Mouse (Mus musculus): ENCODE data around the gene Pde9a. TPM values are rescaled to one million over a fixed set of nuclear protein-coding genes. Genes with fewer than 3 reads are reported as not detected.

Gene Pde9a
- polyA plus RNA-seq, 1 experiment from 2014 or later: 5.6 TPM

- no peak overlapping the region for H3K4me2 ChIP-seq
- no peaks in the 10 kb centered on the region for H3K27me3 ChIP-seq (replicated peaks)
- no peaks in the 10 kb centered on the region for H3K9me3 ChIP-seq (replicated peaks)
- no peak overlapping the region for H3K27ac ChIP-seq (ENCODE audit: poor library complexity, severe bottlenecking)
- H3K36me3 ChIP-seq: peaks cover 95% of the 10 kb centered on the region
- ATAC-seq (ENCODE audit: insufficient number of reproducible peaks, low FRiP score): no peak
- H3K9ac ChIP-seq: no peak overlapping the region
- peaks cover 7% of the 10 kb centered on the region for H3K4me1 ChIP-seq (replicated peaks)
- no peak overlapping the region for H3K4me3 ChIP-seq
- 93% methylated on average over 12 of the region's 12 CpGs for WGBS
Observed at GRCm38 (mm10) chr17:31499725-31500124, 113.7 kb downstream of the Pde9a start.

- H3K4me1 ChIP-seq (replicated peaks): peaks cover 13% of the 10 kb centered on the region
- H3K4me3 ChIP-seq: no peak overlapping the region
- H3K9ac ChIP-seq: no peak overlapping the region
- H3K27ac ChIP-seq (ENCODE audit: poor library complexity, severe bottlenecking): no peak overlapping the region
- H3K36me3 ChIP-seq: peaks cover 95% of the 10 kb centered on the region
- H3K27me3 ChIP-seq (replicated peaks): no peaks in the 10 kb centered on the region
- H3K9me3 ChIP-seq (replicated peaks): no peaks in the 10 kb centered on the region
- ATAC-seq (ENCODE audit: insufficient number of reproducible peaks, low FRiP score): no peak
- H3K4me2 ChIP-seq: no peak overlapping the region
- 94% methylated on average over 8 of the region's 8 CpGs for WGBS
Observed at GRCm38 (mm10) chr17:31500416-31500815, 114.4 kb downstream of the Pde9a start.

DNA sequence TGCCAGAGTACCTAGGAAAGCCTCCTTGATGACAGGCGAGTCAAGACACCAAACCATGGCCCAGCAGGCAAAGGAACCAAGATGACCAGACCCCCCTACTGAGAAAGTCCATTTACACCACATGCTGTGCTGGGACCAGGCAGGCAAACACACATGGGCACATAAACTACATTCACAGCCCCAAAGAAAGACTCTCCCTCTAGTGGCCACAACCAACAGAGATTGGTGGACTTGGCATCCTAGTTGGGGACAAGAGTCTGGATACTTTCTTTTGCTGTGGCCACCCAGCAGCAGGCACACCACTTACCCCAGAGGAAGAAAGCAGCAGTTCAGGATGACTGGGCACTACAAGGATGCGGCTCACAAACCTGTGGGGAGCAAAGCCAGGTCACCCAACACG, 114.9 kb downstream of the Pde9a start:
- H3K4me2 ChIP-seq: no peak overlapping the region

DNA sequence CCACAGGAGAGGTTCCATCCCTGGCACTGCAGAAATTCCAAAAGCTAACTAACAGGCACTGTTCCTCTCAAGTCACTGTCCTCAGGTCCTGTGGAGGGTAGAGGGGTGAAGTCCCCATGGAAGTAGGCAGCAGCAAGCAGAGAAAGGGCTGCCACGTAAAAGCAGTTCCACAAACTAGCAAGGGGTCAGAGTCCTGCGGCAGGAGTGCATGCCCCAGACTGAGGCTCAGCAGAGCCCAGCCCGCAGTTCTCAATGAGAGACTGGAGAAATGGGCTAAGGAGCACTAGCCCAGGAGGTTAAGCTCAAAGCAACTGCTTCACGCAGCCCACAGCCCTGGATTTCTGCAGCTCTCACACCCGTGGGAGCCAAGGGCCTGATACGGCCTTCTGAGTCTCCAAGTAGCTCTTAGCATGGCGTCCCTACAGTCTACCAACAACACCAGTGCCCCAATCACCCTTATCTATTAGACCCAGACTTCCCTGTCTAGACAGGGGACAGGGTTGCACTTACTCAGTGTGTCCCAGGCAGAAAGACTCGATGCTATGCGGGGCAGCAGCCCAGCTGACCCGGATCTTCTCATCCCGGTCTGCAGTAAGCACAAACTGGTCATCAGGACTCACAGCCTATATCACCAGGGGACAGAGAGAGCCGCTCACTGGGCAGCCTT, 116.4 kb downstream of the Pde9a start:
- ATAC-seq (ENCODE audit: insufficient number of reproducible peaks, low FRiP score): no peak
- Histone ChIP-seq H3K36me3 (peaks cover 93% of the 10 kb centered on the region), H3K27me3 (replicated peaks) (no peaks in the 10 kb centered on the region), H3K9ac (peak overlapping the region; percentile 5; the same call in 1 of the 2 replicates), H3K4me1 (replicated peaks) (peaks cover 13% of the 10 kb centered on the region), H3K4me2 (no peak overlapping the region), H3K4me3 (no peak overlapping the region), H3K9me3 (replicated peaks) (no peaks in the 10 kb centered on the region), H3K27ac (ENCODE audit: poor library complexity, severe bottlenecking) (no peak overlapping the region)
- WGBS: 72% methylated on average over 12 of the region's 12 CpGs

More for the DNA sequence above, 114.9 kb downstream of the Pde9a start:
- Histone ChIP-seq H3K36me3 (peaks cover 95% of the 10 kb centered on the region), H3K4me1 (replicated peaks) (peaks cover 13% of the 10 kb centered on the region), H3K27me3 (replicated peaks) (no peaks in the 10 kb centered on the region), H3K9me3 (replicated peaks) (no peaks in the 10 kb centered on the region), H3K4me3 (no peak overlapping the region), H3K27ac (ENCODE audit: poor library complexity, severe bottlenecking) (no peak overlapping the region), H3K9ac (no peak overlapping the region)
- no peak for ATAC-seq (ENCODE audit: insufficient number of reproducible peaks, low FRiP score)
- 83% methylated on average over 3 of the region's 3 CpGs for WGBS

- Histone ChIP-seq H3K4me2 (no peak overlapping the region), H3K36me3 (peaks cover 93% of the 10 kb centered on the region), H3K4me3 (no peak overlapping the region), H3K27ac (ENCODE audit: poor library complexity, severe bottlenecking) (no peak overlapping the region), H3K9me3 (replicated peaks) (no peaks in the 10 kb centered on the region), H3K27me3 (replicated peaks) (no peaks in the 10 kb centered on the region), H3K4me1 (replicated peaks) (peaks cover 13% of the 10 kb centered on the region), H3K9ac (no peak overlapping the region)
- no peak for ATAC-seq (ENCODE audit: insufficient number of reproducible peaks, low FRiP score)
- 90% methylated on average over 12 of the region's 12 CpGs for WGBS
Observed at GRCm38 (mm10) chr17:31503337-31503736, 117.3 kb downstream of the Pde9a start.

GRCm38 (mm10) chr17:31503936-31504335, 117.9 kb downstream of the Pde9a start:
- no peak overlapping the region for H3K27ac ChIP-seq (ENCODE audit: poor library complexity, severe bottlenecking)
- ATAC-seq (ENCODE audit: insufficient number of reproducible peaks, low FRiP score): no peak
- 88% methylated on average over 2 of the region's 2 CpGs for WGBS
- no peak overlapping the region for H3K9ac ChIP-seq
- no peak overlapping the region for H3K4me3 ChIP-seq
- no peaks in the 10 kb centered on the region for H3K9me3 ChIP-seq (replicated peaks)
- no peak overlapping the region for H3K4me2 ChIP-seq
- no peaks in the 10 kb centered on the region for H3K27me3 ChIP-seq (replicated peaks)
- peaks cover 13% of the 10 kb centered on the region for H3K4me1 ChIP-seq (replicated peaks)
- H3K36me3 ChIP-seq: peaks cover 91% of the 10 kb centered on the region

- no peak for ATAC-seq (ENCODE audit: insufficient number of reproducible peaks, low FRiP score)
- Histone ChIP-seq H3K27me3 (replicated peaks) (no peaks in the 10 kb centered on the region), H3K36me3 (peaks cover 91% of the 10 kb centered on the region), H3K9ac (no peak overlapping the region), H3K4me2 (no peak overlapping the region), H3K4me3 (no peak overlapping the region), H3K27ac (ENCODE audit: poor library complexity, severe bottlenecking) (no peak overlapping the region), H3K4me1 (replicated peaks) (peaks cover 13% of the 10 kb centered on the region), H3K9me3 (replicated peaks) (no peaks in the 10 kb centered on the region)
- WGBS: 86% methylated on average over 5 of the region's 5 CpGs
Observed at GRCm38 (mm10) chr17:31505013-31505412, 119.0 kb downstream of the Pde9a start.

DNA sequence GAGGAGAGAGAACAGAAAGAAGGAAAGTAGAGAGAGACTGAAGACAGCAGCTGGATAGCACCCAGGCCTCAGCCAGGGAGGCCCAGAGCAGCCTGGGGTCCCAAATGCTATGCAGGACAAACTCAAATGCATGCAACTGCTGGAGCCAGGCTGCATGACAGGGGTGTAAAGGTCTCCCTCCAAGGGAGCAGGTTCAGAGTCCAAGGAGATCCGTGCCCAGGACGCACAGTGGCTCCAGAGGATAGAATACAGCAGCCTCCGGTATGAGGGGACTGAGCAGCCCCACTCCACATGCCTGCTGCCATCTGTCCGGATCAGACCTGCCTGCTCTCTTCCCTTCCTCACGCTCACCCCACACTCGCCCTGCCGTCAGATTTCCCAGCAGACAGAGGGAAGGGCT, 120.3 kb downstream of the Pde9a start:
- ATAC-seq (ENCODE audit: insufficient number of reproducible peaks, low FRiP score): no peak
- Histone ChIP-seq H3K4me3 (no peak overlapping the region), H3K27ac (ENCODE audit: poor library complexity, severe bottlenecking) (no peak overlapping the region), H3K9me3 (replicated peaks) (no peaks in the 10 kb centered on the region), H3K27me3 (replicated peaks) (no peaks in the 10 kb centered on the region), H3K4me1 (replicated peaks) (peaks cover 15% of the 10 kb centered on the region), H3K9ac (no peak overlapping the region), H3K4me2 (no peak overlapping the region), H3K36me3 (peaks cover 79% of the 10 kb centered on the region)
- WGBS: 85% methylated on average over 7 of the region's 7 CpGs

DNA sequence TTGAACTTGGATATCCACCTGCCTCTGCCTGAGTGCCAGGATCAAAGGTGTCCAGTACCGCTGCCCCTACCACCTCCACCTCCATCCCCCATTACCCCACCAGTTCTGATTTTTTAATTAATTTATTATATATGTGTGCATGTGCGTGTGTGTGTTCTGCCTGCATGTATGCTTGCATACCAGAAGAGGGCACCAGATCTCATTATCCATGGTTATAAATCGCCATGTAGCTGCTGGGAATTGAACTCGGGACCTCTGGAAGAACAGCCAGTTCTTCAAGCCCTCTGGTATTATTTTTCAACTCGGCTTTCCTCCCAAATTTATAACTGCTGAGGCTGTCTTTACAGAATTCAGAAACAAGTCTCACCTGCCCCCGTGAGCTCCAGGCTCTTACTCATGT, 124.9 kb downstream of the Pde9a start:
- Histone ChIP-seq H3K4me3 (peak overlapping the region; percentile 87; the same call in 1 of the 2 replicates), H3K4me2 (peak overlapping the region; percentile 81), H3K9me3 (replicated peaks) (no peaks in the 10 kb centered on the region), H3K36me3 (peaks cover 36% of the 10 kb centered on the region), H3K27me3 (replicated peaks) (no peaks in the 10 kb centered on the region), H3K4me1 (replicated peaks) (peaks cover 9% of the 10 kb centered on the region), H3K9ac (no peak overlapping the region), H3K27ac (ENCODE audit: poor library complexity, severe bottlenecking) (no peak overlapping the region)
- ATAC-seq (ENCODE audit: insufficient number of reproducible peaks, low FRiP score): no peak
- WGBS: 91% methylated on average over 6 of the region's 6 CpGs

- Histone ChIP-seq H3K4me2 (peak overlapping the region; percentile 81), H3K27ac (ENCODE audit: poor library complexity, severe bottlenecking) (peak overlapping the region; percentile 25; the same call in 1 of the 2 replicates), H3K4me1 (replicated peaks) (peaks cover 9% of the 10 kb centered on the region), H3K27me3 (replicated peaks) (no peaks in the 10 kb centered on the region), H3K9me3 (replicated peaks) (no peaks in the 10 kb centered on the region), H3K4me3 (peak overlapping the region; percentile 87), H3K9ac (peak overlapping the region; percentile 77), H3K36me3 (peaks cover 28% of the 10 kb centered on the region)
- WGBS: under 1% methylated on average over 56 of the region's 56 CpGs
- peak; percentile 94 for ATAC-seq (ENCODE audit: insufficient number of reproducible peaks, low FRiP score)
Observed at GRCm38 (mm10) chr17:31511792-31512495, 125.9 kb downstream of the Pde9a start.

DNA sequence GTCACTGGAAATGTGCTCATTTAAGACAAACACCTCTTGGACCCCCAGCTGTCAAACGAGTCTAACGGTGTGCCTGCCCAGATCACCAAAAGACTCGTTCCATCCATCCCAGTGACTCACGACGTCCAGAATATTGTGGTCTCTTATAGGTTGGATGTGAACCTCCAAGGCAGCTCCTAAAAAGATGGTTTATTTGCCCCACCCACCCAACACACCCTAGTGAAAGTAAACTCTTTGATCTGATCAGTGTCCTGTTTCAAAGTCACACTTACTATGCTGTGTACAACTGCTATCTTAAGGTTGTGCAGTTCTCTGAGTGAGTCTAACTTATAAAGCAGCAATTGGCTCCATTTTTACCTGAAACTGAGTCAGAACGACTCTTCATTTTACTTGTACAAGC, 126.6 kb downstream of the Pde9a start:
- Histone ChIP-seq H3K4me2 (peak overlapping the region; percentile 81), H3K4me1 (replicated peaks) (peaks cover 9% of the 10 kb centered on the region), H3K9ac (peak overlapping the region; percentile 77), H3K27me3 (replicated peaks) (no peaks in the 10 kb centered on the region), H3K27ac (ENCODE audit: poor library complexity, severe bottlenecking) (peak overlapping the region; percentile 25; the same call in 1 of the 2 replicates), H3K9me3 (replicated peaks) (no peaks in the 10 kb centered on the region), H3K4me3 (peak overlapping the region; percentile 87), H3K36me3 (peaks cover 23% of the 10 kb centered on the region)
- no peak for ATAC-seq (ENCODE audit: insufficient number of reproducible peaks, low FRiP score)
- WGBS: 24% methylated on average over 6 of the region's 6 CpGs

All from heart, embryonic 12.5 days (tissue).